Comparison of ENCODE assay signal across 8 mouse cellular contexts in genomic region chr6:127404070-127404810, GRCm38 (mm10). TPM values are rescaled to one million over a fixed set of nuclear protein-coding genes. Genes with fewer than 3 reads are reported as not detected.
DNase-seq lines count a peak whose midpoint lies in the region; ATAC-seq and TF ChIP-seq lines count a peak whose summit lies in the region.

No protein-coding gene starts in this region.

- H3K4me3 ChIP-seq in lung, embryonic 16.5 days (ENCODE audit: low read length), result no peak overlapping the region
- H3K4me3 ChIP-seq in hindbrain, postnatal 0 days (ENCODE audit: low read length), result no peak overlapping the region
- no peak overlapping the region for H3K4me3 ChIP-seq in neural tube, embryonic 13.5 days

- no peak overlapping the region for H3K27ac ChIP-seq in lung, embryonic 16.5 days (ENCODE audit: low read length)
- H3K27ac ChIP-seq in hindbrain, postnatal 0 days, result 0 out of 2 replicates have a peak overlapping the region, but pooled peaks have one; percentile 23
- H3K27ac ChIP-seq in neural tube, embryonic 13.5 days (replicated peaks), result 0 out of 2 replicates have a peak overlapping the region, but pooled peaks have one; percentile 23

- H3K4me2 ChIP-seq in lung, embryonic 16.5 days (ENCODE audit: low read depth, low read length), result no peak overlapping the region
- H3K4me2 ChIP-seq in hindbrain, postnatal 0 days (ENCODE audit: low read depth, low read length), result no peak overlapping the region
- H3K4me2 ChIP-seq in neural tube, embryonic 13.5 days, result no peak overlapping the region

- no peaks in the 10 kb centered on the region for H3K36me3 ChIP-seq in lung, embryonic 16.5 days (ENCODE audit: control insufficient read depth, insufficient read depth, low read length)
- no peaks in the 10 kb centered on the region for H3K36me3 ChIP-seq in hindbrain, postnatal 0 days (ENCODE audit: insufficient read depth, low read length)
- no peaks in the 10 kb centered on the region for H3K36me3 ChIP-seq in neural tube, embryonic 13.5 days

- H3K9ac ChIP-seq in lung, embryonic 16.5 days (ENCODE audit: low read length), result no peak overlapping the region
- H3K9ac ChIP-seq in hindbrain, postnatal 0 days (replicated peaks; ENCODE audit: low read length), result no peak overlapping the region
- H3K9ac ChIP-seq in neural tube, embryonic 13.5 days, result no peak overlapping the region

- peaks cover 5% of the 10 kb centered on the region for H3K4me1 ChIP-seq in lung, embryonic 16.5 days (replicated peaks; ENCODE audit: control insufficient read depth, insufficient read depth, low read length)
- peaks cover 4% of the 10 kb centered on the region; the same call in 1 of the 2 replicates for H3K4me1 ChIP-seq in hindbrain, postnatal 0 days (ENCODE audit: insufficient read depth, low read length)
- peaks cover 31% of the 10 kb centered on the region for H3K4me1 ChIP-seq in neural tube, embryonic 13.5 days (replicated peaks)

- peak; percentile 83 for ATAC-seq in lung, embryonic 16.5 days (ENCODE audit: low read depth)
- peak; percentile 90 for ATAC-seq in hindbrain, postnatal 0 days
- ATAC-seq in neural tube, embryonic 13.5 days (ENCODE audit: low read depth), result peak; percentile 93

- no peaks in the 10 kb centered on the region for H3K9me3 ChIP-seq in lung, embryonic 16.5 days (ENCODE audit: control insufficient read depth, low read length)
- H3K9me3 ChIP-seq in hindbrain, postnatal 0 days (ENCODE audit: low read length), result no peaks in the 10 kb centered on the region
- no peaks in the 10 kb centered on the region for H3K9me3 ChIP-seq in neural tube, embryonic 13.5 days

- peak; percentile 62 for DNase-seq in adrenal gland, adult 2 months
- DNase-seq in adrenal gland, adult 18-20 months (ENCODE audit: low spot score in 2 of 2), result no peak
- DNase-seq in lung, adult 18-20 months, result no peak
- peak; percentile 87 for DNase-seq in hindbrain, postnatal 0 days (ENCODE audit: low spot score)
- no peak for DNase-seq in spleen, postnatal 10 days (ENCODE audit: low spot score in 2 of 2)
- DNase-seq in kidney, postnatal 25 days, result no peak

- no peak for TF ChIP-seq CTCF in hindbrain, postnatal 0 days (IDR thresholded peaks at IDR 0.05; ENCODE audit: low read depth)

- 24% methylated on average over 13 of the region's 13 CpGs for WGBS in lung, embryonic 16.5 days
- 17% methylated on average over 13 of the region's 13 CpGs for WGBS in hindbrain, postnatal 0 days
- 22% methylated on average over 13 of the region's 13 CpGs for WGBS in neural tube, embryonic 13.5 days

- H3K27me3 ChIP-seq in lung, embryonic 16.5 days (ENCODE audit: control insufficient read depth, insufficient read depth, low read depth, low read length), result no peaks in the 10 kb centered on the region
- H3K27me3 ChIP-seq in hindbrain, postnatal 0 days (ENCODE audit: insufficient read depth, low read length), result no peaks in the 10 kb centered on the region
- no peaks in the 10 kb centered on the region for H3K27me3 ChIP-seq in neural tube, embryonic 13.5 days

RNA-seq across cellular contexts. Expression of gene Parp11, which starts 42.4 kb away (rescaled TPM):
- total RNA-seq in adrenal gland, adult 2 months (2021), result 10 to 100 TPM; 18.0 to 22.4 TPM
- 4.2 and 4.5 TPM in 2 replicates for polyA plus RNA-seq in adrenal gland, adult 2 months (2012; rRNA removed)
- total RNA-seq in adrenal gland, adult 18-20 months (2021), result 10 to 100 TPM; 17.0 to 18.1 TPM
- 20.8 and 23.7 TPM in 2 replicates for polyA plus RNA-seq in lung, embryonic 16.5 days (2015; fragmentation: Nextera tagmentation; extraction: Ambion mirVana)
- 38.9 and 39.6 TPM in 2 replicates for total RNA-seq in hindbrain, postnatal 0 days (2014; rRNA removed)
- polyA plus RNA-seq in hindbrain, postnatal 0 days (2015; fragmentation: Nextera tagmentation; extraction: Ambion mirVana), result 43.0 and 43.9 TPM in 2 replicates
- 68.7 and 72.9 TPM in 2 replicates for polyA plus RNA-seq in neural tube, embryonic 13.5 days (2015; fragmentation: Nextera tagmentation; extraction: Ambion mirVana)

Comparison
In these comparisons a context has a peak if more than half of its experiments do, and no peak if none do; other contexts are left out.
1. DNase-seq: peak in adrenal gland, adult 2 months (single experiment) and hindbrain, postnatal 0 days (single experiment); none in adrenal gland, adult 18-20 months (0 of 2), lung, adult 18-20 months (0 of 2), spleen, postnatal 10 days (0 of 2) and kidney, postnatal 25 days (0 of 2).
2. Peak in every context shown above with its lines, with median percentiles within 50 percentile points of each other: ATAC-seq.